Mouse (Mus musculus): ENCODE results near the gene Lekr1. TPM values are rescaled to one million over a fixed set of nuclear protein-coding genes. Genes with fewer than 3 reads are reported as not detected.

Lekr1 gene
- total and polyA plus RNA-seq, 2 experiments from 2014 or later, result 5.6 to 9.1 TPM

DNA sequence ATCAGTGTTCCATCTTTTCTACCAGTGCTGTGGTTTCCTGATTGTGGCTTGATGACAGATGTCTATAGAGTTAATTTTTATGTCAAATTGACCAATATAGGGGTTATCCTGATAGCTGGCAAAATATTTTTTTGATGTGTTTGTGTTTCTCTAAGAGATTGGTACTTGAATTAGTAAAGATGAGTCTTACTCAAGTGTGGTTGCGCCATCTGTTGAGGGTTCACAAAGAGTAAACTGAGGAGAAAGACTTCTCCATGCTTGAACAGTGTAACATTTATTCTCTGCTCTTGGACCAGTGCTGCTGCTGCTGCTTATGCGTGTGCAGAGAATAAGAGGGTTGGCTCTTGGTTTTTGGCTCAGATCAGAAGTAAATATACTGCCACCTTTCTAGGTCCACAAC lies 24.8 kb downstream of the Lekr1 start:
- WGBS, result 87% methylated on average over 2 of the region's 2 CpGs
- TF ChIP-seq EP300 (IDR thresholded peaks at IDR 0.05; ENCODE audit: low read depth) (no peak), CTCF (IDR thresholded peaks at IDR 0.05; ENCODE audit: low read depth) (no peak)
- no peak for ATAC-seq (ENCODE audit: insufficient read depth, low read depth)

DNA sequence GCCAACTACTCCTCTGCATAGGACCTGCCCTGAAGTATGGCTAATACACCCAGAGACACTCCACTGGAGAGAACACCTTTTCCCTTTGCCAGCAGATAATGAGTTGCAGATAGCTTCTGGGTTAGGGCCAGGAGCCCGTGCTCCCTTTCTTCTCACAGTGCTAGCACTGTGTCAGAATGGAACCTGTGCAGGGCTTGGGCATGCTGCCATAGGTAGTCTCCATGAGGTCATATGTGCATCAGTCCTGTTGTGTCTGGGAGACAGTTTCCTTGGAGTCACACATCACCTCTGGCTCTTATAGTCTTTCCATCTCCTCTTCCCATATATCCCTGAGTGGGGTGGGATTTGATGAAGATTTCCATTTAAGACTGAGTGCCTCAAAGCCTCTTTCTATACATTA lies 33.7 kb downstream of the Lekr1 start:
- TF ChIP-seq EP300 (IDR thresholded peaks at IDR 0.05; ENCODE audit: low read depth) (no peak), CTCF (IDR thresholded peaks at IDR 0.05; ENCODE audit: low read depth) (no peak)
- H3K4me2 ChIP-seq (ENCODE audit: low read depth, low read length), result no peak overlapping the region
- no peaks in the 10 kb centered on the region for H3K27me3 ChIP-seq (ENCODE audit: control insufficient read depth, insufficient read depth, low read length)
- H3K36me3 ChIP-seq (replicated peaks; ENCODE audit: control insufficient read depth, insufficient read depth, low read length), result no peaks in the 10 kb centered on the region
- 9% methylated on average over 1 of the region's 1 CpGs for WGBS
- DNase-seq (ENCODE audit: low spot score) (no peak), ATAC-seq (ENCODE audit: insufficient read depth, low read depth) (peak; percentile 60)
- H3K4me1 ChIP-seq (ENCODE audit: control insufficient read depth, insufficient read depth), result peaks cover 5% of the 10 kb centered on the region; the same call in 1 of the 2 replicates
- H3K9ac ChIP-seq (replicated peaks; ENCODE audit: low read depth, low read length), result no peak overlapping the region
- H3K9me3 ChIP-seq (replicated peaks; ENCODE audit: control insufficient read depth, low read length), result no peaks in the 10 kb centered on the region
- H3K27ac ChIP-seq (ENCODE audit: low read depth), result no peak overlapping the region
- no peak overlapping the region for H3K4me3 ChIP-seq (ENCODE audit: low read depth, low read length)

More for the DNA sequence above, 24.8 kb downstream of the Lekr1 start:
- no peaks in the 10 kb centered on the region for H3K9me3 ChIP-seq (replicated peaks; ENCODE audit: control insufficient read depth, low read length)
- H3K4me1 ChIP-seq (ENCODE audit: control insufficient read depth, insufficient read depth), result no peaks in the 10 kb centered on the region
- DNase-seq (ENCODE audit: low spot score), result no peak
- no peaks in the 10 kb centered on the region for H3K27me3 ChIP-seq (ENCODE audit: control insufficient read depth, insufficient read depth, low read length)
- H3K27ac ChIP-seq (ENCODE audit: low read depth), result no peak overlapping the region
- H3K4me3 ChIP-seq (ENCODE audit: low read depth, low read length), result no peak overlapping the region
- H3K36me3 ChIP-seq (replicated peaks; ENCODE audit: control insufficient read depth, insufficient read depth, low read length), result no peaks in the 10 kb centered on the region
- H3K4me2 ChIP-seq (ENCODE audit: low read depth, low read length), result no peak overlapping the region
- H3K9ac ChIP-seq (replicated peaks; ENCODE audit: low read depth, low read length), result no peak overlapping the region

- ATAC-seq (ENCODE audit: insufficient read depth, low read depth) (no peak), DNase-seq (ENCODE audit: low spot score) (no peak)
- no peak overlapping the region for H3K27ac ChIP-seq (ENCODE audit: low read depth)
- no peaks in the 10 kb centered on the region for H3K36me3 ChIP-seq (replicated peaks; ENCODE audit: control insufficient read depth, insufficient read depth, low read length)
- 79% methylated on average over 3 of the region's 3 CpGs for WGBS
- H3K9me3 ChIP-seq (replicated peaks; ENCODE audit: control insufficient read depth, low read length), result no peaks in the 10 kb centered on the region
- no peaks in the 10 kb centered on the region for H3K27me3 ChIP-seq (ENCODE audit: control insufficient read depth, insufficient read depth, low read length)
- H3K4me2 ChIP-seq (ENCODE audit: low read depth, low read length), result no peak overlapping the region
- H3K4me3 ChIP-seq (ENCODE audit: low read depth, low read length), result no peak overlapping the region
- TF ChIP-seq EP300 (IDR thresholded peaks at IDR 0.05; ENCODE audit: low read depth) (no peak), CTCF (IDR thresholded peaks at IDR 0.05; ENCODE audit: low read depth) (no peak)
- H3K4me1 ChIP-seq (ENCODE audit: control insufficient read depth, insufficient read depth), result no peaks in the 10 kb centered on the region
- H3K9ac ChIP-seq (replicated peaks; ENCODE audit: low read depth, low read length), result no peak overlapping the region
These were observed 48.3 kb downstream of the Lekr1 start for GRCm38 (mm10) chr3:65714372-65714771.

GRCm38 (mm10) chr3:65717406-65717805 lies 51.4 kb downstream of the Lekr1 start:
- DNase-seq (ENCODE audit: low spot score), result no peak
- no peaks in the 10 kb centered on the region for H3K9me3 ChIP-seq (replicated peaks; ENCODE audit: control insufficient read depth, low read length)
- no peaks in the 10 kb centered on the region for H3K4me1 ChIP-seq (ENCODE audit: control insufficient read depth, insufficient read depth)
- no peak for ATAC-seq (ENCODE audit: insufficient read depth, low read depth)
- H3K27ac ChIP-seq (ENCODE audit: low read depth), result no peak overlapping the region
- WGBS, result 60% methylated on average over 2 of the region's 2 CpGs
- H3K4me2 ChIP-seq (ENCODE audit: low read depth, low read length), result no peak overlapping the region
- no peak overlapping the region for H3K4me3 ChIP-seq (ENCODE audit: low read depth, low read length)
- TF ChIP-seq CTCF (IDR thresholded peaks at IDR 0.05; ENCODE audit: low read depth), result no peak
- no peak for TF ChIP-seq EP300 (IDR thresholded peaks at IDR 0.05; ENCODE audit: low read depth)
- H3K9ac ChIP-seq (replicated peaks; ENCODE audit: low read depth, low read length), result no peak overlapping the region
- no peaks in the 10 kb centered on the region for H3K27me3 ChIP-seq (ENCODE audit: control insufficient read depth, insufficient read depth, low read length)
- no peaks in the 10 kb centered on the region for H3K36me3 ChIP-seq (replicated peaks; ENCODE audit: control insufficient read depth, insufficient read depth, low read length)

GRCm38 (mm10) chr3:65722897-65723296 lies 56.9 kb downstream of the Lekr1 start:
- ATAC-seq (ENCODE audit: insufficient read depth, low read depth), result no peak
- 78% methylated on average over 4 of the region's 4 CpGs for WGBS
- Histone ChIP-seq H3K36me3 (replicated peaks; ENCODE audit: control insufficient read depth, insufficient read depth, low read length) (no peaks in the 10 kb centered on the region), H3K27ac (ENCODE audit: low read depth) (no peak overlapping the region), H3K4me2 (ENCODE audit: low read depth, low read length) (no peak overlapping the region), H3K27me3 (ENCODE audit: control insufficient read depth, insufficient read depth, low read length) (no peaks in the 10 kb centered on the region), H3K4me3 (ENCODE audit: low read depth, low read length) (no peak overlapping the region), H3K9ac (replicated peaks; ENCODE audit: low read depth, low read length) (no peak overlapping the region), H3K4me1 (ENCODE audit: control insufficient read depth, insufficient read depth) (no peaks in the 10 kb centered on the region), H3K9me3 (replicated peaks; ENCODE audit: control insufficient read depth, low read length) (no peaks in the 10 kb centered on the region)
- TF ChIP-seq CTCF (IDR thresholded peaks at IDR 0.05; ENCODE audit: low read depth) (no peak), EP300 (IDR thresholded peaks at IDR 0.05; ENCODE audit: low read depth) (no peak)
- DNase-seq (ENCODE audit: low spot score), result no peak

DNA sequence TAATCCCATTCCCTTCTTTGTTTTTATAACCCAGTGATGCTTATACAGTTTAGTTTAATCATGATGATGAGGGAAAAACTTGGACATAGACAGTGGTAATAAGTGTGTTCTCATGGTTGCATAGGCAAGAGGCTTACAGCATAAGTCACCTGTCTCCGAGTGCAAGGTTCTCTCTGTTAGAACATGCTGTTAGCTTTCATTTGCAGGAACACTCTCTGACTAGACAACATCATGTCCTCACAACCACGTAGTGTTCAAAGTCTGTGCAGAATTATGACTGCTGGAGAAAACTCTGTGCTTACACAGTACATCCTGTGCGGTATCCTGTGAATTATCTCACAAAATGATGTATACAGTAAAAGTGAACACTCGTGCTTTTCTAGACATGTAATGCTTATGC lies 57.6 kb downstream of the Lekr1 start:
- DNase-seq (ENCODE audit: low spot score) (no peak), ATAC-seq (ENCODE audit: insufficient read depth, low read depth) (no peak)
- WGBS, result 74% methylated on average over 4 of the region's 4 CpGs
- TF ChIP-seq CTCF (IDR thresholded peaks at IDR 0.05; ENCODE audit: low read depth) (no peak), EP300 (IDR thresholded peaks at IDR 0.05; ENCODE audit: low read depth) (no peak)
- Histone ChIP-seq H3K4me1 (ENCODE audit: control insufficient read depth, insufficient read depth) (no peaks in the 10 kb centered on the region), H3K9me3 (replicated peaks; ENCODE audit: control insufficient read depth, low read length) (no peaks in the 10 kb centered on the region), H3K36me3 (replicated peaks; ENCODE audit: control insufficient read depth, insufficient read depth, low read length) (no peaks in the 10 kb centered on the region), H3K4me2 (ENCODE audit: low read depth, low read length) (no peak overlapping the region), H3K9ac (replicated peaks; ENCODE audit: low read depth, low read length) (no peak overlapping the region), H3K4me3 (ENCODE audit: low read depth, low read length) (no peak overlapping the region), H3K27ac (ENCODE audit: low read depth) (no peak overlapping the region), H3K27me3 (ENCODE audit: control insufficient read depth, insufficient read depth, low read length) (no peaks in the 10 kb centered on the region)

Measured in heart, postnatal 0 days (tissue).